Mouse (Mus musculus): ENCODE data around the gene Actc1.

Gene Actc1

DNA sequence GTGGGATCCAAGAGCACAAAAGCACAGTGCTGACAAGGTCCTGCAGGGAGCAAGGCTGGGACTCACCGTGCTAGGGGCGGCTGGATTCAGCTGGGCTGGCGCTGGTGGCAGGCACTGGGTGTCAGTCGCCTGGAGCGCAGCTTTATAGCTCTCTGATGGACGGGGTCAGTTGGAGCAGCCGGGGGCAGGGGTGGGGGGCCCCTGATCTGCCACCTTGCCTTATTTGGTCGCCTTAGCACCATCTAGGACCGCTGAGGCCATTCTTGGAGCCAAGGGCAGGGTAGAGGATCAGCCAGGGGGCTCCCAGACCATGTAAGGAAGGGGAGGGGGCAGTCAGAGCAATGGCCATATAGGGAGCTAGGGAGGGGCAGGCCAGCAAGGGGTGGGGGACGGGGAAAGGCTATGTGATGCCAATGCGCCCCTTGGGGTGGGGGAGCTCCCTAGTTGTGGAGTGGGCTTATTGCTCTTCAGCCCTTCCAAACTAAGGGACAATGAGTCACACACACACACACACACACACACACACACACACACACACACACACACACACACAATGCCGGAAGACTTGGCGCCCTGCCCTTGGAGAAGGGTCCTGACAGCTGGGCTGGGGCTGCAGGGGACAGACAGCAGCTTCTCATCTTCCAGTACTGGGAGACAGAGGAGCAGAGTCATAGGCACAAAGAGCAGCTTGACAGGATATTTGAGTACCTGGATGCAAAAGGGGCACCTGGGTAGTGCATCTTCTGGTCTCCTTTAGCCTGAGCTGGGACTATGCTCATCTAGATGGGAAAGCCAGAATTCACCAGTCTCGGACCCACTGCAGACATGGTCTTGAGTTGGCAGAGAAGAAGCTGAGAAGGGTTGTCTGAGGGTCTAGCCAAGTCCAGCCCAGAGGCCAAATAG, at the start of gene Actc1:
TSS of gene Actc1 (minus strand) at position 853 of the 903 bp plus-strand sequence.
- DNase-seq (ENCODE audit: low spot score), result no peak

GRCm38 (mm10) chr2:114102471-114102870, 49.1 kb upstream of the Actc1 start:
- DNase-seq (ENCODE audit: low spot score), result no peak

DNA sequence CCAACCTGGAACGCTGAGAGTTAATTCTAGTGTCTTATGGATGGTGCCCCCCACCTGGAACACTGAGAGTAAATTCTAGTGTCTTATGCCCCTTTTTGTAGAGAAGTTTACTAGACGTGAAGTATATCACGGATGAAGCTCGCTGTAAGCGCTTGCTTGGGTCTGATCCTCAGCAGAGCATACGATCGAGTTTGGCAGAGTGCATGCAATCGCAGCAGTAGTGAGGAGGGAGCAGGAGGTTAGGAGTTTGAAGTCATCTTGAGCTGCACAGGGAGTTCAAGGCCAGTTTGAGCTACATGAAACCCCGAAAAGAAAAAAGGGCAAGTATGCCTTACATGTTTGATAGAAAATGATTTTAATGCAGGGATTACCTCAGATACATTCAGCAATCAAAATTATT, 47.5 kb upstream of the Actc1 start:
- no peak for DNase-seq (ENCODE audit: low spot score)

DNA sequence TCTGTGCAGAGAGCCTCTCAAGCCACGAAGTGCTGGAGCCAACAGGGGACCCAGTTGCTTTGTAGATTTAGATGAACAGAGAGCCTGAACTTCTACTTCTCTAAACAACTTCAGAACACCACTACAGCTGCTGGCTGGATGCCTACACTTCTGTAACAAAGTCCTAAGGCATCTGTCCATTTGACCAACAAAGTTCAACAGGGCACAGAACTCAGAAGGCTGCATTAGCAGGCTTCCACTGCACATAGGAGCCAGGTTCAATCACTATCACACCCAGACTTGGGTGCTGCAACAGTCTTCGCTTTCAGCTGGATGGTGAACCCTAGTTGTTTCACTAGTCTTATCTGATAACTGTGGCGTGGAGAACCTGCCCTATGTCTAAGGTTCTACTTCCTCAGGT, 46.5 kb upstream of the Actc1 start:
- no peak for DNase-seq (ENCODE audit: low spot score)

GRCm38 (mm10) chr2:114099109-114099508, 45.8 kb upstream of the Actc1 start:
- no peak for DNase-seq (ENCODE audit: low spot score)

DNA sequence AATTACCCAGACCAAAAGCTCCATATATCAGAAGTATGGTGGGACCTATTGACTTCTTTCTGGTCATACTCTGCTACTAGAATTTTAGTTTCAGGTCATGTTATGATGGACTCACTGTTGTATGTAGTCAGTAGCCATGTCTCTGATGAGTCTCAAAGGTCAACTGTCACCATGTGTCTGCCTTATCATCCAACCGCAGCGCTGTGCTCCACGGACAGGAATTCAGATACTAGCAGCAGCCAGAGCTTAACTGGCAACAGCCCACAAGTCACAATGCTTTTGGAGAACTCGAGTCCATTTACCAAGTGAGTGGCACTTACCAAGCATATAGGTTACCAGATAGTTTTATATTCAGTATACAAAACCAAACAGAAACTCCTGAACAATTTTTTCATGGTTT, 44.3 kb upstream of the Actc1 start:
- no peak for DNase-seq (ENCODE audit: low spot score)

GRCm38 (mm10) chr2:114096570-114096969, 43.2 kb upstream of the Actc1 start:
- DNase-seq (ENCODE audit: low spot score), result no peak

DNA sequence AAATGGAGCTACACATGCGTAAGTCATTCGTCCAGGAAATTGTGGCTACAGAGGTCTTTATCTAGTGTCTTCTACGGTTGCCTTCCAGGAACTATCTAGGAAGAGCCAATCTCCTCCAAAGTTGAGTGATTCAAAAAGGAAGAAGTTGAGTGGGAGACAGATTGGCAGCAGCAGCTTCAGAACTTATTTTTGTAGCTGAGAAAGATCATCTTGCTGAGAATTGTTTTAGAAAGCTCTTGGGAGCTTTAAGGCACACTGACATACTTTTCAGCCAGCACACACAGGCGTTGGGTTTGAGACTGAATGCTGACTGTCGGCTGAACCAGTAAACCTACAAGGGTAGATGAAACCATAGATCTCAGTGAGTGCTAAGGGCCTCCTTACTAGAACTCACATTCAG, 42.0 kb upstream of the Actc1 start:
- DNase-seq (ENCODE audit: low spot score), result no peak

DNA sequence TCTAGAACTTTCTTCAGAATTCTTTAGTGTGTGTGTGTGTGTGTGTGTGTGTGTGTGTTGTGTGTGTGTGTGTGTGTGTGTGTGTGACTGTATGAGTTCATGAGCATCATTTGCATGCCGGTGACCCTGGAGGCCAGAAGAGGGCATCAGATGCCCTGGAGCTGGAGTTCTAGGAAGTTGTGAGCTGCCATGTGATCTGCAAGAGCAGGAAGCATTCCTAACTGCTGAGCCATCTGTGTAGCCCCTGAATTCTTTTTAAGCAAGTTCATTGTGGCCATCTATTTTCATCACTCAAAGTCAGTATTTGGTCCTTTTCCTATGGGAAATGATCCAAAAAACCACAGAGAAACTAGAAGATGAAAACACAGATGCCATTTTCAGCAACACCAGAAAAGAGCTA, 41.3 kb upstream of the Actc1 start:
- no peak for DNase-seq (ENCODE audit: low spot score)

DNA sequence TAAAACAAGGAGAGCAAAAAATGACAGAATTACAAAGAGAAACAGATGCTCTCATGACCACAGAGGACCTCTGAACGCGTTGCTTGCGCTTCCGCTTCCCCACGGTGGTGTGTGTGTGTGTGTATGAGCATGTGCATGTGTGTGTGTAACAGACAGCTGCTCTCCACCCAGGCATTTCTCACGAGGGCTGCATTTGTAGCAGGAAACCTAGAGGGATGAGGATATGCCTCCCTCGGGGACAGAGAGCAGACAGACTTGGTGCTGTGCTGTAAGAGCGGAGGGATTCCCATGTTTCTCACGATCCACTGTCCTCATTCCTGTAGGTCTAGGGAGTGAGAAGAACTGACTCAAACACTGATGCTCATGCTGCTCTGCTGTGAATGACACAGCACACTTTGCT, 40.2 kb upstream of the Actc1 start:
- DNase-seq (ENCODE audit: low spot score), result no peak

DNA sequence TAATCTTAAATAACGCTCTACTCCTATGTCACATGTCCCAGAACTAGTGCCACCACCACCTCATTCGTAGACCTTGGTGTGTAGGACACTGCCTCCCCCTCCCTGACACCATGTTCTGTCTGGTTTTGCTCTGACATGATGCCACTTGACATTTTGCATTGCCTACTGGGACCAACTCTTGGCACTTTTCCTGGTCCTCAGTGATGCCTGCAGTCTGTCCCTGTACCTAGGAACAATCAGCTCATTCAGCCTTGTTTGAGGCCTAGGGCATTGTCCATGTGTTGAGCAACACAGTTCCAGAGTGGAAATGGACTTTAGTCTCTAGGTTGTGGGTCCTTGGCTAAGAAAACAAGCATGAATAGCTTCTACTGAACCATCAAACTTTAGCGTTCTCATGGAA, 36.5 kb upstream of the Actc1 start:
- no peak for DNase-seq (ENCODE audit: low spot score)

- DNase-seq (ENCODE audit: low spot score), result no peak
These were observed 33.9 kb upstream of the Actc1 start for GRCm38 (mm10) chr2:114087271-114087670.

DNA sequence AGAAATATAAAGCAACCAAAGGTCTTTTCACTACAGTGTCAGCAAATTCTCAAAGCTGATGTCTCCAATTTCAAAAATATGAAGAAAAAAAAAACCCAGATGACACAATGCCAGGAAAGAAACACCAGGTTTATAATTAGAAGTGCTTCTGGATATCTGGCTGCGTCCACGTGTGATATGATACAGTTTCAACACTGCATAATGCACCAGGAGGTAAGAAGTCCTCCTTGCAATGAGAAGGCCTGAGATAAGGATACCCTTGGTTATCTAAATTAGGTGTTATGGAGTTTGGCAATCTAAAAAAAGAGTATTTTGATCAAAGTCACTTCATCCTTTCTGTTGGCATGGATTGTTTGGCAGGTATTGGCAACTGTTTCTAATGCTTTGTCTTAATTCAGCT, 18.5 kb upstream of the Actc1 start:
- DNase-seq (ENCODE audit: low spot score), result no peak

DNA sequence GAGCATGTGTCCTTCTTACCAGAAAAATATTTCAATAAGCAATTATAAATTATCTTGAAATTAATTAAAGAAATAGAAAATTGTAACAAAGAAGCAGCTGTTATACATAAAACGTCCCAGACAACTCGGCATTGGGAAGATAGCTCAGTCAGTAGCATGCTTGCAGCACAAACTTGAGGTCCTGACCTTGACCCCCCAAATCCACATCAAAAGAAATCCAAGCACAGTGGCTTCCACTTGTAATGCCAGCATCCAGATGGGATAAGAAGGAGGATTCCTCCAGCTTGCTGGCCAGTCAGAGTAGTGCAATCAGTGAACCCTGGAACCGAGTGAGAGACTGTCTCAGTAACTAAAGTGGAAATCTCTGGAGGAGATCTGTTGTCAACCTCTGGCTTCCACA, 12.9 kb upstream of the Actc1 start:
- no peak for DNase-seq (ENCODE audit: low spot score)

DNA sequence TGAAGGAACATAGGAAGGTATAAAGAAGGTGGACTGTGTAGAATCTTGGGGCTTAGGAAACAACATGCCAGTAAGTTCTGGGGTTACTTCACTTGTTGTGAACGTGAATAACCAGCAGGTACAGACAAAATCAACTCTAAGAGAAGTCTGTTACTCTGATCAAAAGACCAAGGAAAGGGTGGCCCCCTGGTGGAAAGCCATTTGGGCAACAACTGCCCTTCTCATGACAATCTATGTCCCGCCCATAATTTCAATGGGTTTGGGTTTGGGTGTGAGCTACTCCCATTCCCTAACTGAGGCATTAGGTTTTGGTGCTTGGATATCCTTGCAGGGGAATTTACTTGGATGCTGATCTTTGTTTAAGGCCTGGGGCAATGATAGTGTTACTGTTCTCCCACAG, 10.7 kb upstream of the Actc1 start:
- no peak for DNase-seq (ENCODE audit: low spot score)

DNA sequence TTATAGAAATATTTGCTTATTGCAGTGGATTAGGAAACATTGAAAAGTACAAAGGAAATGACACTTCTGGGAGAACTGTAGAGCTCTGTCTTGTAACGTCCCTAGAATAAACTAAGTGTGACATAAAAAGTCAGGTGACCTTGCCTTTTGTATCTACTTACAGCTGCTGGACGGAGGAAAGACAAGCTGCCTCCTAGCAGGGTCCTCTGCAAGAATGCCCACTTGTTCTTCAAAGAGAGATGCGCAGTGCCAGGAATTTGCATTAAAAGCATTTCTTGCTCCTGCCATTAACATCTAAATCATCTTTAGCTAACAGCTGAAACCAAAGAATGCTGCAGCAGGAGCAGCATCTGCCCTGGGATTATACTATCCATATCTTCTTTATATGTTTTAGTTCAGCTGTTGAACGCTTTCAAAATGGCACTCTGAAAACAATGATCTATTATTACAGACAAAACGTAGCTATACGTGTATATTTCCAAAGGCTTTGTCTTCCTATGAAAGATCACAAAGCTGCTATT, 6.8 kb upstream of the Actc1 start:
- no peak for DNase-seq (ENCODE audit: low spot score)

GRCm38 (mm10) chr2:114059608-114060007, 6.3 kb upstream of the Actc1 start:
- no peak for DNase-seq (ENCODE audit: low spot score)

DNA sequence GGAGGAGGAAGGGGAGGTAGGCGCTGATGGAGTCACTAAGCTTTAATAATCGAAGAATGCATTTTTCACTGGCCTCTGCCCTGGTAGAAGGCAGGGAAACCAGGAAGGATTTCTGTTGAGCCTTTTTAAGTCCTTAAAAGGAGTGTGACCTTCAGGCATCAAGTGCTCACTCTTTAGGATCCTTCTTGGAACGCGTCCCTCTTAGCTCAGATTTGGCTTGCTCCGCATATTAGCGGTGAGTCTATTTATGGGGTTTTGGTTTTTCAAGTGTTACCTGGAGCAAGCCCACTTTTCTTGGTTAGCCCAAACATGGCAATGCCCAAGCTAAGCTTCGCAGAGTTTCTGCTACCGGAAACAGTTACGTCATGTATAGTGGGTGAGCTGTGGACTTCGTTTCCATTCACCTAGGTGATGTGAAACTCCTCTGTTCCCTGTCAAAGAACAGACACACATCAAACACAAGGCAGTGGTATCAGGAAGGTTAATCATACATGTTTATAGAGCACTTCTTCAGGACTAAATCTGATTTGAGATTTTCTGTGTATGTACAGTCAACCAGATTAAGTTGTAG, 5.0 kb upstream of the Actc1 start:
- no peak for DNase-seq (ENCODE audit: low spot score)

GRCm38 (mm10) chr2:114057303-114057853, 4.0 kb upstream of the Actc1 start:
- DNase-seq (ENCODE audit: low spot score), result peak; percentile 5

GRCm38 (mm10) chr2:114054129-114054528, 781 bp upstream of the Actc1 start:
- no peak for DNase-seq (ENCODE audit: low spot score)

GRCm38 (mm10) chr2:114051871-114052241, 1.5 kb downstream of the Actc1 start:
- DNase-seq (ENCODE audit: low spot score), result no peak

- DNase-seq (ENCODE audit: low spot score), result no peak
These were observed 2.1 kb downstream of the Actc1 start for GRCm38 (mm10) chr2:114051111-114051870.

DNA sequence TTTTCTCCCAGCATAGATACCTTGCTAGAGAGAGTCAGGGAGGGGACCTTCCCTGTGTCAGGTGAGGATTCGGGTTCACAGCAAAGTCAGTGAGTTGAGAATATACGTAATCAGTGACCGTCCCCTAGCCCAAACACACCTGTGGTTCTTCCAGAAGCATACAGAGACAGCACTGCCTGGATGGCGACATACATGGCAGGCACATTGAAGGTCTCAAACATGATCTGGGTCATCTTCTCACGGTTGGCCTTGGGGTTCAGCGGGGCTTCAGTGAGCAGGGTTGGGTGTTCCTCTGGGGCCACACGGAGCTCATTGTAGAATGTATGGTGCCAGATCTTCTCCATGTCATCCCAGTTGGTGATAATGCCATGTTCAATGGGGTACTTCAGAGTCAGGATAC, 3.2 kb downstream of the Actc1 start:
- no peak for DNase-seq (ENCODE audit: low spot score)

All from urinary bladder, postnatal 14 days (tissue).